Mouse (Mus musculus): Measurements from ENCODE around the gene Snd1. TPM values are rescaled to one million over a fixed set of nuclear protein-coding genes. Genes with fewer than 3 reads are reported as not detected.

Gene Snd1
- polyA plus RNA-seq, 2 experiments = 104 to 120 TPM

GRCm38 (mm10) chr6:28747931-28748670, 273.2 kb downstream of the Snd1 start:
- no peak for TF ChIP-seq POLR2A (IDR thresholded peaks at IDR 0.05; ENCODE audit: borderline replicate concordance, extremely low read depth, insufficient read depth, insufficient read length)
- WGBS = 70% methylated on average over 14 of the region's 14 CpGs

GRCm38 (mm10) chr6:28749224-28749623, 274.3 kb downstream of the Snd1 start:
- H3K4me1 ChIP-seq (ENCODE audit: control insufficient read depth, insufficient read depth, low read length) = no peaks in the 10 kb centered on the region; the same call in 1 of the 2 replicates
- WGBS = 68% methylated on average over 3 of the region's 3 CpGs
- ATAC-seq (ENCODE audit: low FRiP score, low read depth) = no peak
- no peaks in the 10 kb centered on the region for H3K27me3 ChIP-seq (ENCODE audit: control insufficient read depth, insufficient read depth, low read length)
- no peak overlapping the region for H3K4me2 ChIP-seq (replicated peaks; ENCODE audit: low read depth, low read length, severe bottlenecking)
- DNase-seq (ENCODE audit: low spot score) = no peak
- H3K9ac ChIP-seq (ENCODE audit: low read depth, low read length, severe bottlenecking) = no peak overlapping the region
- no peak overlapping the region for H3K27ac ChIP-seq (replicated peaks; ENCODE audit: low read depth, low read length)
- H3K4me3 ChIP-seq (replicated peaks; ENCODE audit: low read length) = no peak overlapping the region
- H3K9me3 ChIP-seq (ENCODE audit: control insufficient read depth, low read length) = no peaks in the 10 kb centered on the region
- no peak for TF ChIP-seq POLR2A (IDR thresholded peaks at IDR 0.05; ENCODE audit: borderline replicate concordance, extremely low read depth, insufficient read depth, insufficient read length)
- peaks cover 26% of the 10 kb centered on the region for H3K36me3 ChIP-seq (ENCODE audit: control insufficient read depth, insufficient read depth, low read length)

More at GRCm38 (mm10) chr6:28747931-28748670, 273.2 kb downstream of the Snd1 start:
- Histone ChIP-seq H3K9ac (ENCODE audit: low read depth, low read length, severe bottlenecking) (no peak overlapping the region), H3K9me3 (ENCODE audit: control insufficient read depth, low read length) (no peaks in the 10 kb centered on the region), H3K36me3 (ENCODE audit: control insufficient read depth, insufficient read depth, low read length) (peaks cover 26% of the 10 kb centered on the region), H3K4me2 (replicated peaks; ENCODE audit: low read depth, low read length, severe bottlenecking) (no peak overlapping the region), H3K27ac (replicated peaks; ENCODE audit: low read depth, low read length) (no peak overlapping the region), H3K4me1 (ENCODE audit: control insufficient read depth, insufficient read depth, low read length) (no peaks in the 10 kb centered on the region; the same call in 1 of the 2 replicates), H3K4me3 (replicated peaks; ENCODE audit: low read length) (no peak overlapping the region), H3K27me3 (ENCODE audit: control insufficient read depth, insufficient read depth, low read length) (no peaks in the 10 kb centered on the region)
- DNase-seq (ENCODE audit: low spot score) = no peak
- no peak for ATAC-seq (ENCODE audit: low FRiP score, low read depth)

GRCm38 (mm10) chr6:28751186-28751585, 276.2 kb downstream of the Snd1 start:
- H3K9me3 ChIP-seq (ENCODE audit: control insufficient read depth, low read length) = no peaks in the 10 kb centered on the region
- H3K27me3 ChIP-seq (ENCODE audit: control insufficient read depth, insufficient read depth, low read length) = no peaks in the 10 kb centered on the region
- no peak for TF ChIP-seq POLR2A (IDR thresholded peaks at IDR 0.05; ENCODE audit: borderline replicate concordance, extremely low read depth, insufficient read depth, insufficient read length)
- no peak overlapping the region for H3K4me3 ChIP-seq (replicated peaks; ENCODE audit: low read length)
- WGBS = 36% methylated on average over 3 of the region's 3 CpGs
- no peak overlapping the region for H3K9ac ChIP-seq (ENCODE audit: low read depth, low read length, severe bottlenecking)
- peaks cover 15% of the 10 kb centered on the region for H3K36me3 ChIP-seq (ENCODE audit: control insufficient read depth, insufficient read depth, low read length)
- no peak overlapping the region for H3K27ac ChIP-seq (replicated peaks; ENCODE audit: low read depth, low read length)
- H3K4me1 ChIP-seq (ENCODE audit: control insufficient read depth, insufficient read depth, low read length) = peaks cover 4% of the 10 kb centered on the region; the same call in 1 of the 2 replicates
- DNase-seq (ENCODE audit: low spot score) (peak; percentile 30), ATAC-seq (ENCODE audit: low FRiP score, low read depth) (peak; percentile 57)
- no peak overlapping the region for H3K4me2 ChIP-seq (replicated peaks; ENCODE audit: low read depth, low read length, severe bottlenecking)

GRCm38 (mm10) chr6:28753217-28753616, 278.3 kb downstream of the Snd1 start:
- 90% methylated on average over 5 of the region's 5 CpGs for WGBS
- peaks cover 2% of the 10 kb centered on the region; the same call in 1 of the 2 replicates for H3K36me3 ChIP-seq (ENCODE audit: control insufficient read depth, insufficient read depth, low read length)
- no peak for ATAC-seq (ENCODE audit: low FRiP score, low read depth)
- no peak overlapping the region for H3K27ac ChIP-seq (replicated peaks; ENCODE audit: low read depth, low read length)
- H3K9ac ChIP-seq (ENCODE audit: low read depth, low read length, severe bottlenecking) = no peak overlapping the region
- peaks cover 11% of the 10 kb centered on the region; the same call in 1 of the 2 replicates for H3K4me1 ChIP-seq (ENCODE audit: control insufficient read depth, insufficient read depth, low read length)
- no peak for DNase-seq (ENCODE audit: low spot score)
- no peak for TF ChIP-seq POLR2A (IDR thresholded peaks at IDR 0.05; ENCODE audit: borderline replicate concordance, extremely low read depth, insufficient read depth, insufficient read length)
- H3K9me3 ChIP-seq (ENCODE audit: control insufficient read depth, low read length) = no peaks in the 10 kb centered on the region
- H3K27me3 ChIP-seq (ENCODE audit: control insufficient read depth, insufficient read depth, low read length) = no peaks in the 10 kb centered on the region
- no peak overlapping the region for H3K4me2 ChIP-seq (replicated peaks; ENCODE audit: low read depth, low read length, severe bottlenecking)
- H3K4me3 ChIP-seq (replicated peaks; ENCODE audit: low read length) = no peak overlapping the region

- peaks cover 11% of the 10 kb centered on the region; the same call in 1 of the 2 replicates for H3K4me1 ChIP-seq (ENCODE audit: control insufficient read depth, insufficient read depth, low read length)
- H3K4me2 ChIP-seq (replicated peaks; ENCODE audit: low read depth, low read length, severe bottlenecking) = no peak overlapping the region
- ATAC-seq (ENCODE audit: low FRiP score, low read depth) (no peak), DNase-seq (ENCODE audit: low spot score) (no peak)
- no peak overlapping the region for H3K9ac ChIP-seq (ENCODE audit: low read depth, low read length, severe bottlenecking)
- TF ChIP-seq POLR2A (IDR thresholded peaks at IDR 0.05; ENCODE audit: borderline replicate concordance, extremely low read depth, insufficient read depth, insufficient read length) = no peak
- WGBS = 60% methylated on average over 5 of the region's 5 CpGs
- no peak overlapping the region for H3K27ac ChIP-seq (replicated peaks; ENCODE audit: low read depth, low read length)
- no peaks in the 10 kb centered on the region for H3K9me3 ChIP-seq (ENCODE audit: control insufficient read depth, low read length)
- H3K27me3 ChIP-seq (ENCODE audit: control insufficient read depth, insufficient read depth, low read length) = no peaks in the 10 kb centered on the region
- H3K4me3 ChIP-seq (replicated peaks; ENCODE audit: low read length) = no peak overlapping the region
- no peaks in the 10 kb centered on the region for H3K36me3 ChIP-seq (ENCODE audit: control insufficient read depth, insufficient read depth, low read length)
Measured at GRCm38 (mm10) chr6:28753681-28754080, 278.7 kb downstream of the Snd1 start.
